Mouse (Mus musculus) brain, adult 10 weeks (tissue): Measurements from ENCODE around the gene Lrrc10. TPM values are rescaled to one million over a fixed set of nuclear protein-coding genes. Genes with fewer than 3 reads are reported as not detected.

Experiments
- polyA plus RNA-seq: library from polyadenylated mRNA; stranded (reverse); fragments of 350-450 nt; fragmentation: Illumina TruSeq; extraction: RNeasy Lipid Tissue Mini Kit (QIAGEN cat#74804); gene quantifications from one replicate; pipeline ENCODE4 v1.2.3, GENCODE M21; 2015; ENCODE audit warnings: low read depth, low replicate concordance

The Lrrc10 gene
- polyA plus RNA-seq = not detected

GRCm38 (mm10) chr10:117045175-117046056, at the start of gene Lrrc10:
Lrrc10 (plus strand) TSS chr10:117045341.

GRCm38 (mm10) chr10:117063254-117064021, 18.3 kb downstream of the Lrrc10 start, which contains the start of gene Cct2:
Cct2 (minus strand) TSS chr10:117063814.

Other genes with a start within 250 kb of the Lrrc10 start
- 0.13 TPM for gene Myrfl, start 148.4 kb upstream of the Lrrc10 start, polyA plus RNA-seq
- 43.6 TPM for gene Rab3ip, start 94.6 kb upstream of the Lrrc10 start, polyA plus RNA-seq
- gene Gm10271, start 72.7 kb upstream of the Lrrc10 start, polyA plus RNA-seq = not detected
- gene Best3, start 59.0 kb upstream of the Lrrc10 start, polyA plus RNA-seq = 0.27 TPM
- 173 TPM for gene Cct2, start 18.5 kb downstream of the Lrrc10 start, polyA plus RNA-seq
- gene Frs2, start 103.2 kb downstream of the Lrrc10 start, polyA plus RNA-seq = 24.1 TPM
- 58.9 TPM for gene Yeats4, start 179.2 kb downstream of the Lrrc10 start, polyA plus RNA-seq
- not detected for gene 9530003J23Rik, start 193.4 kb downstream of the Lrrc10 start, polyA plus RNA-seq
- gene Lyz2, start 237.0 kb downstream of the Lrrc10 start, polyA plus RNA-seq = 24.1 TPM
- not detected for gene Lyz1, start 247.5 kb downstream of the Lrrc10 start, polyA plus RNA-seq